Mouse (Mus musculus): Measurements from ENCODE around the gene Batf2. TPM values are rescaled to one million over a fixed set of nuclear protein-coding genes. Genes with fewer than 3 reads are reported as not detected.

Gene Batf2
- 0.31 and 0.96 TPM in 2 replicates for polyA plus RNA-seq (2015; fragmentation: Nextera tagmentation; extraction: Ambion mirVana)

- Histone ChIP-seq H3K27ac (ENCODE audit: low read length) (peak within 1 kb of the TSS; percentile 98), H3K36me3 (ENCODE audit: control insufficient read depth, insufficient read depth, low read length) (peaks cover 2% of the 10 kb centered on the region; the same call in 1 of the 2 replicates), H3K4me2 (ENCODE audit: low read depth, low read length) (peak within 1 kb of the TSS; percentile 91), H3K4me3 (ENCODE audit: low read length) (peak within 1 kb of the TSS; percentile 80), H3K4me1 (replicated peaks; ENCODE audit: control insufficient read depth, insufficient read depth, low read length) (peaks cover 12% of the 10 kb centered on the region), H3K9ac (ENCODE audit: low read length) (peak within 1 kb of the TSS; percentile 91), H3K9me3 (ENCODE audit: control insufficient read depth, low read length) (peaks cover 2% of the 10 kb centered on the region; the same call in 1 of the 2 replicates), H3K27me3 (ENCODE audit: control insufficient read depth, insufficient read depth, low read depth, low read length) (no peaks in the 10 kb centered on the region)
- ATAC-seq (ENCODE audit: low read depth), result peak; percentile 96
- WGBS, result under 1% methylated on average over 58 of the region's 68 CpGs
These were observed at the start of gene Batf2 for GRCm38 (mm10) chr19:6140678-6141393. TSS of gene Batf2 (plus strand) at chr19:6140983.

GRCm38 (mm10) chr19:6094119-6094518, 46.7 kb upstream of the Batf2 start, which contains the start of gene AC131692.1:
TSS of gene AC131692.1 (plus strand) at chr19:6094419.
- Histone ChIP-seq H3K9me3 (ENCODE audit: control insufficient read depth, low read length) (no peaks in the 10 kb centered on the region), H3K9ac (ENCODE audit: low read length) (no peak within 1 kb of the TSS), H3K4me1 (replicated peaks; ENCODE audit: control insufficient read depth, insufficient read depth, low read length) (no peaks in the 10 kb centered on the region), H3K4me3 (ENCODE audit: low read length) (no peak within 1 kb of the TSS), H3K36me3 (ENCODE audit: control insufficient read depth, insufficient read depth, low read length) (peaks cover 13% of the 10 kb centered on the region), H3K27me3 (ENCODE audit: control insufficient read depth, insufficient read depth, low read depth, low read length) (no peaks in the 10 kb centered on the region), H3K27ac (ENCODE audit: low read length) (no peak within 1 kb of the TSS), H3K4me2 (ENCODE audit: low read depth, low read length) (no peak within 1 kb of the TSS)
- WGBS, result 86% methylated on average over 7 of the region's 7 CpGs
- no peak for ATAC-seq (ENCODE audit: low read depth)

GRCm38 (mm10) chr19:6097847-6098246, 42.9 kb upstream of the Batf2 start:
- H3K36me3 ChIP-seq (ENCODE audit: control insufficient read depth, insufficient read depth, low read length), result no peaks in the 10 kb centered on the region
- H3K27ac ChIP-seq (ENCODE audit: low read length), result no peak overlapping the region
- H3K9me3 ChIP-seq (ENCODE audit: control insufficient read depth, low read length), result no peaks in the 10 kb centered on the region
- H3K27me3 ChIP-seq (ENCODE audit: control insufficient read depth, insufficient read depth, low read depth, low read length), result no peaks in the 10 kb centered on the region
- no peak overlapping the region for H3K4me3 ChIP-seq (ENCODE audit: low read length)
- no peak overlapping the region for H3K4me2 ChIP-seq (ENCODE audit: low read depth, low read length)
- no peak overlapping the region for H3K9ac ChIP-seq (ENCODE audit: low read length)
- WGBS, result 75% methylated on average over 3 of the region's 3 CpGs
- ATAC-seq (ENCODE audit: low read depth), result no peak
- no peaks in the 10 kb centered on the region for H3K4me1 ChIP-seq (replicated peaks; ENCODE audit: control insufficient read depth, insufficient read depth, low read length)

GRCm38 (mm10) chr19:6101186-6101585, 39.6 kb upstream of the Batf2 start:
- ATAC-seq (ENCODE audit: low read depth), result no peak
- no peaks in the 10 kb centered on the region for H3K36me3 ChIP-seq (ENCODE audit: control insufficient read depth, insufficient read depth, low read length)
- WGBS, result 54% methylated on average over 6 of the region's 6 CpGs
- H3K9me3 ChIP-seq (ENCODE audit: control insufficient read depth, low read length), result no peaks in the 10 kb centered on the region
- H3K4me2 ChIP-seq (ENCODE audit: low read depth, low read length), result no peak overlapping the region
- no peak overlapping the region for H3K4me3 ChIP-seq (ENCODE audit: low read length)
- no peaks in the 10 kb centered on the region for H3K4me1 ChIP-seq (replicated peaks; ENCODE audit: control insufficient read depth, insufficient read depth, low read length)
- H3K27ac ChIP-seq (ENCODE audit: low read length), result no peak overlapping the region
- no peak overlapping the region for H3K9ac ChIP-seq (ENCODE audit: low read length)
- H3K27me3 ChIP-seq (ENCODE audit: control insufficient read depth, insufficient read depth, low read depth, low read length), result no peaks in the 10 kb centered on the region

- Histone ChIP-seq H3K36me3 (ENCODE audit: control insufficient read depth, insufficient read depth, low read length) (no peaks in the 10 kb centered on the region), H3K4me3 (ENCODE audit: low read length) (no peak overlapping the region), H3K27ac (ENCODE audit: low read length) (no peak overlapping the region), H3K9ac (ENCODE audit: low read length) (no peak overlapping the region), H3K27me3 (ENCODE audit: control insufficient read depth, insufficient read depth, low read depth, low read length) (no peaks in the 10 kb centered on the region), H3K4me2 (ENCODE audit: low read depth, low read length) (no peak overlapping the region), H3K9me3 (ENCODE audit: control insufficient read depth, low read length) (no peaks in the 10 kb centered on the region), H3K4me1 (replicated peaks; ENCODE audit: control insufficient read depth, insufficient read depth, low read length) (no peaks in the 10 kb centered on the region)
- 68% methylated on average over 6 of the region's 6 CpGs for WGBS
- no peak for ATAC-seq (ENCODE audit: low read depth)
These were observed 38.5 kb upstream of the Batf2 start for GRCm38 (mm10) chr19:6102169-6102853.

- Histone ChIP-seq H3K27me3 (ENCODE audit: control insufficient read depth, insufficient read depth, low read depth, low read length) (no peaks in the 10 kb centered on the region), H3K4me2 (ENCODE audit: low read depth, low read length) (no peak overlapping the region), H3K4me3 (ENCODE audit: low read length) (no peak overlapping the region), H3K9ac (ENCODE audit: low read length) (no peak overlapping the region), H3K4me1 (replicated peaks; ENCODE audit: control insufficient read depth, insufficient read depth, low read length) (no peaks in the 10 kb centered on the region), H3K27ac (ENCODE audit: low read length) (no peak overlapping the region), H3K9me3 (ENCODE audit: control insufficient read depth, low read length) (no peaks in the 10 kb centered on the region), H3K36me3 (ENCODE audit: control insufficient read depth, insufficient read depth, low read length) (no peaks in the 10 kb centered on the region)
- WGBS, result 74% methylated on average over 4 of the region's 4 CpGs
- ATAC-seq (ENCODE audit: low read depth), result no peak
These were observed 36.3 kb upstream of the Batf2 start for GRCm38 (mm10) chr19:6104476-6104875.

- ATAC-seq (ENCODE audit: low read depth), result no peak
These were observed 35.2 kb upstream of the Batf2 start, which contains the start of gene Naaladl1 for GRCm38 (mm10) chr19:6105586-6105985. TSS of gene Naaladl1 (plus strand) at chr19:6105782.

GRCm38 (mm10) chr19:6113116-6113515, 27.7 kb upstream of the Batf2 start:
- H3K36me3 ChIP-seq (ENCODE audit: control insufficient read depth, insufficient read depth, low read length), result peaks cover 22% of the 10 kb centered on the region
- 28% methylated on average over 6 of the region's 6 CpGs for WGBS
- no peaks in the 10 kb centered on the region for H3K27me3 ChIP-seq (ENCODE audit: control insufficient read depth, insufficient read depth, low read depth, low read length)
- H3K27ac ChIP-seq (ENCODE audit: low read length), result no peak overlapping the region
- H3K4me1 ChIP-seq (replicated peaks; ENCODE audit: control insufficient read depth, insufficient read depth, low read length), result peaks cover 10% of the 10 kb centered on the region
- no peaks in the 10 kb centered on the region for H3K9me3 ChIP-seq (ENCODE audit: control insufficient read depth, low read length)
- no peak overlapping the region for H3K4me3 ChIP-seq (ENCODE audit: low read length)
- no peak overlapping the region for H3K4me2 ChIP-seq (ENCODE audit: low read depth, low read length)
- H3K9ac ChIP-seq (ENCODE audit: low read length), result no peak overlapping the region
- no peak for ATAC-seq (ENCODE audit: low read depth)

More at GRCm38 (mm10) chr19:6105586-6105985, 35.2 kb upstream of the Batf2 start, which contains the start of gene Naaladl1:
- WGBS, result 77% methylated on average over 7 of the region's 7 CpGs
- H3K4me2 ChIP-seq (ENCODE audit: low read depth, low read length), result no peak within 1 kb of the TSS
- no peaks in the 10 kb centered on the region for H3K9me3 ChIP-seq (ENCODE audit: control insufficient read depth, low read length)
- H3K36me3 ChIP-seq (ENCODE audit: control insufficient read depth, insufficient read depth, low read length), result no peaks in the 10 kb centered on the region
- H3K9ac ChIP-seq (ENCODE audit: low read length), result no peak within 1 kb of the TSS
- H3K4me3 ChIP-seq (ENCODE audit: low read length), result no peak within 1 kb of the TSS
- H3K27ac ChIP-seq (ENCODE audit: low read length), result no peak within 1 kb of the TSS
- H3K27me3 ChIP-seq (ENCODE audit: control insufficient read depth, insufficient read depth, low read depth, low read length), result no peaks in the 10 kb centered on the region
- H3K4me1 ChIP-seq (replicated peaks; ENCODE audit: control insufficient read depth, insufficient read depth, low read length), result no peaks in the 10 kb centered on the region

GRCm38 (mm10) chr19:6116113-6116850, 24.5 kb upstream of the Batf2 start:
- WGBS, result 80% methylated on average over 14 of the region's 15 CpGs
- Histone ChIP-seq H3K9ac (ENCODE audit: low read length) (peak overlapping the region; percentile 32), H3K4me1 (replicated peaks; ENCODE audit: control insufficient read depth, insufficient read depth, low read length) (peaks cover 15% of the 10 kb centered on the region), H3K4me2 (ENCODE audit: low read depth, low read length) (peak overlapping the region; percentile 80; the same call in 1 of the 2 replicates), H3K27me3 (ENCODE audit: control insufficient read depth, insufficient read depth, low read depth, low read length) (no peaks in the 10 kb centered on the region), H3K36me3 (ENCODE audit: control insufficient read depth, insufficient read depth, low read length) (peaks cover 22% of the 10 kb centered on the region), H3K9me3 (ENCODE audit: control insufficient read depth, low read length) (no peaks in the 10 kb centered on the region), H3K4me3 (ENCODE audit: low read length) (no peak overlapping the region; the same call in 1 of the 2 replicates), H3K27ac (ENCODE audit: low read length) (no peak overlapping the region)
- no peak for ATAC-seq (ENCODE audit: low read depth)

Measured in lung, embryonic 16.5 days (tissue).